Mouse (Mus musculus): Measurements from ENCODE around the gene Slc1a5. TPM values are rescaled to one million over a fixed set of nuclear protein-coding genes. Genes with fewer than 3 reads are reported as not detected.

The Slc1a5 gene
- polyA plus RNA-seq, 2 experiments = 21.7 to 80.3 TPM

GRCm38 (mm10) chr7:16808647-16809046 is 27.5 kb downstream of the Slc1a5 start:
- Histone ChIP-seq H3K27ac (replicated peaks; ENCODE audit: low read depth, low read length) (no peak overlapping the region), H3K36me3 (ENCODE audit: control insufficient read depth, insufficient read depth, low read length) (peaks cover 26% of the 10 kb centered on the region), H3K4me2 (replicated peaks; ENCODE audit: low read depth, low read length, severe bottlenecking) (no peak overlapping the region), H3K4me3 (replicated peaks; ENCODE audit: low read length) (no peak overlapping the region), H3K4me1 (ENCODE audit: control insufficient read depth, insufficient read depth, low read length) (peaks cover 14% of the 10 kb centered on the region), H3K9me3 (ENCODE audit: control insufficient read depth, low read length) (no peaks in the 10 kb centered on the region), H3K27me3 (ENCODE audit: control insufficient read depth, insufficient read depth, low read length) (peaks cover 21% of the 10 kb centered on the region), H3K9ac (ENCODE audit: low read depth, low read length, severe bottlenecking) (no peak overlapping the region)
- no peak for TF ChIP-seq POLR2A (IDR thresholded peaks at IDR 0.05; ENCODE audit: borderline replicate concordance, extremely low read depth, insufficient read depth, insufficient read length)
- WGBS = 73% methylated on average over 9 of the region's 9 CpGs
- DNase-seq (ENCODE audit: low spot score) = no peak
- ATAC-seq (ENCODE audit: low FRiP score, low read depth) = no peak

GRCm38 (mm10) chr7:16809739-16810138 is 28.6 kb downstream of the Slc1a5 start:
- ATAC-seq (ENCODE audit: low FRiP score, low read depth) = peak; percentile 32; the same call in 1 of the 2 replicates
- Histone ChIP-seq H3K9me3 (ENCODE audit: control insufficient read depth, low read length) (no peaks in the 10 kb centered on the region), H3K4me3 (replicated peaks; ENCODE audit: low read length) (no peak overlapping the region), H3K36me3 (ENCODE audit: control insufficient read depth, insufficient read depth, low read length) (peaks cover 36% of the 10 kb centered on the region), H3K27me3 (ENCODE audit: control insufficient read depth, insufficient read depth, low read length) (peaks cover 21% of the 10 kb centered on the region), H3K4me1 (ENCODE audit: control insufficient read depth, insufficient read depth, low read length) (peaks cover 14% of the 10 kb centered on the region), H3K27ac (replicated peaks; ENCODE audit: low read depth, low read length) (no peak overlapping the region), H3K9ac (ENCODE audit: low read depth, low read length, severe bottlenecking) (no peak overlapping the region), H3K4me2 (replicated peaks; ENCODE audit: low read depth, low read length, severe bottlenecking) (no peak overlapping the region)
- peak; percentile 70 for DNase-seq (ENCODE audit: low spot score)
- WGBS = 29% methylated on average over 10 of the region's 10 CpGs
- TF ChIP-seq POLR2A (IDR thresholded peaks at IDR 0.05; ENCODE audit: borderline replicate concordance, extremely low read depth, insufficient read depth, insufficient read length) = no peak

- no peaks in the 10 kb centered on the region for H3K9me3 ChIP-seq (ENCODE audit: control insufficient read depth, low read length)
- H3K36me3 ChIP-seq (ENCODE audit: control insufficient read depth, insufficient read depth, low read length) = peaks cover 36% of the 10 kb centered on the region
- peaks cover 21% of the 10 kb centered on the region for H3K27me3 ChIP-seq (ENCODE audit: control insufficient read depth, insufficient read depth, low read length)
- no peak for TF ChIP-seq POLR2A (IDR thresholded peaks at IDR 0.05; ENCODE audit: borderline replicate concordance, extremely low read depth, insufficient read depth, insufficient read length)
- H3K9ac ChIP-seq (ENCODE audit: low read depth, low read length, severe bottlenecking) = peak overlapping the region; percentile 50
- peak overlapping the region; percentile 46 for H3K4me3 ChIP-seq (replicated peaks; ENCODE audit: low read length)
- peaks cover 18% of the 10 kb centered on the region for H3K4me1 ChIP-seq (ENCODE audit: control insufficient read depth, insufficient read depth, low read length)
- H3K4me2 ChIP-seq (replicated peaks; ENCODE audit: low read depth, low read length, severe bottlenecking) = peak overlapping the region; percentile 96
- 46% methylated on average over 28 of the region's 28 CpGs for WGBS
- ATAC-seq (ENCODE audit: low FRiP score, low read depth) (no peak), DNase-seq (ENCODE audit: low spot score) (no peak)
- H3K27ac ChIP-seq (replicated peaks; ENCODE audit: low read depth, low read length) = no peak overlapping the region
Observed at GRCm38 (mm10) chr7:16810399-16810919, 29.3 kb downstream of the Slc1a5 start.

- H3K4me1 ChIP-seq (ENCODE audit: control insufficient read depth, insufficient read depth, low read length) = peaks cover 22% of the 10 kb centered on the region
- H3K9me3 ChIP-seq (ENCODE audit: control insufficient read depth, low read length) = no peaks in the 10 kb centered on the region
- H3K4me2 ChIP-seq (replicated peaks; ENCODE audit: low read depth, low read length, severe bottlenecking) = peak overlapping the region; percentile 96
- H3K27me3 ChIP-seq (ENCODE audit: control insufficient read depth, insufficient read depth, low read length) = peaks cover 21% of the 10 kb centered on the region
- peak overlapping the region; percentile 46 for H3K4me3 ChIP-seq (replicated peaks; ENCODE audit: low read length)
- TF ChIP-seq POLR2A (IDR thresholded peaks at IDR 0.05; ENCODE audit: borderline replicate concordance, extremely low read depth, insufficient read depth, insufficient read length) = no peak
- peak overlapping the region; percentile 50 for H3K9ac ChIP-seq (ENCODE audit: low read depth, low read length, severe bottlenecking)
- DNase-seq (ENCODE audit: low spot score) (peak; percentile 45), ATAC-seq (ENCODE audit: low FRiP score, low read depth) (no peak)
- H3K27ac ChIP-seq (replicated peaks; ENCODE audit: low read depth, low read length) = no peak overlapping the region
- peaks cover 36% of the 10 kb centered on the region for H3K36me3 ChIP-seq (ENCODE audit: control insufficient read depth, insufficient read depth, low read length)
- WGBS = 4% methylated on average over 90 of the region's 90 CpGs
Observed at GRCm38 (mm10) chr7:16810920-16811648, 29.9 kb downstream of the Slc1a5 start.

GRCm38 (mm10) chr7:16811649-16812070 is 30.5 kb downstream of the Slc1a5 start:
- ATAC-seq (ENCODE audit: low FRiP score, low read depth) = no peak
- Histone ChIP-seq H3K4me3 (replicated peaks; ENCODE audit: low read length) (peak overlapping the region; percentile 46), H3K9me3 (ENCODE audit: control insufficient read depth, low read length) (no peaks in the 10 kb centered on the region), H3K4me2 (replicated peaks; ENCODE audit: low read depth, low read length, severe bottlenecking) (peak overlapping the region; percentile 96), H3K36me3 (ENCODE audit: control insufficient read depth, insufficient read depth, low read length) (peaks cover 36% of the 10 kb centered on the region), H3K9ac (ENCODE audit: low read depth, low read length, severe bottlenecking) (peak overlapping the region; percentile 50; the same call in 1 of the 2 replicates), H3K27ac (replicated peaks; ENCODE audit: low read depth, low read length) (no peak overlapping the region), H3K4me1 (ENCODE audit: control insufficient read depth, insufficient read depth, low read length) (peaks cover 22% of the 10 kb centered on the region), H3K27me3 (ENCODE audit: control insufficient read depth, insufficient read depth, low read length) (peaks cover 21% of the 10 kb centered on the region)
- WGBS = 11% methylated on average over 17 of the region's 17 CpGs
- TF ChIP-seq POLR2A (IDR thresholded peaks at IDR 0.05; ENCODE audit: borderline replicate concordance, extremely low read depth, insufficient read depth, insufficient read length) = no peak
- DNase-seq (ENCODE audit: low spot score) = no peak

Data from limb, embryonic 14.5 days (tissue).